Comparison of ENCODE assay signal across 19 mouse cellular contexts in genomic region chr3:65579260-65579921, GRCm38 (mm10). TPM values are rescaled to one million over a fixed set of nuclear protein-coding genes. Genes with fewer than 3 reads are reported as not detected.
DNase-seq lines count a peak whose midpoint lies in the region; ATAC-seq and TF ChIP-seq lines count a peak whose summit lies in the region.
"Had no signal": no experiment of that assay in that cellular context is flagged by ENCODE, and none has a peak within 500 bp of the region (broad histone marks: within the 10 kb centered on the region; RNA-seq: fewer than 3 reads in every experiment).

No protein-coding gene starts in this region.

- H3K27ac ChIP-seq in hindbrain, embryonic 10.5 days = peak overlapping the region; percentile 8; the same call in 1 of the 2 replicates
- H3K27ac ChIP-seq in hindbrain, embryonic 11.5 days (ENCODE audit: low read depth, low read length) = no peak overlapping the region
- H3K27ac ChIP-seq in lung, embryonic 16.5 days (ENCODE audit: low read length) = no peak overlapping the region
- H3K27ac ChIP-seq in liver, postnatal 0 days (ENCODE audit: low read depth) = no peak overlapping the region
- no peak overlapping the region for H3K27ac ChIP-seq in midbrain, embryonic 16.5 days (ENCODE audit: low read length)
- H3K27ac ChIP-seq: embryonic facial prominence, embryonic 12.5 days; forebrain, embryonic 15.5 days; heart, adult 2 months; heart, embryonic 13.5 days; hindbrain, embryonic 13.5 days; hindbrain, postnatal 0 days had no signal

- H3K36me3 ChIP-seq in hindbrain, embryonic 10.5 days = no peaks in the 10 kb centered on the region
- no peaks in the 10 kb centered on the region for H3K36me3 ChIP-seq in hindbrain, embryonic 11.5 days (ENCODE audit: control insufficient read depth, insufficient read depth, low read length)
- no peaks in the 10 kb centered on the region for H3K36me3 ChIP-seq in lung, embryonic 16.5 days (ENCODE audit: control insufficient read depth, insufficient read depth, low read length)
- H3K36me3 ChIP-seq in liver, postnatal 0 days (replicated peaks; ENCODE audit: insufficient read depth, low read length) = no peaks in the 10 kb centered on the region
- no peaks in the 10 kb centered on the region for H3K36me3 ChIP-seq in midbrain, embryonic 16.5 days (ENCODE audit: control insufficient read depth, insufficient read depth, low read length)
- H3K36me3 ChIP-seq: embryonic facial prominence, embryonic 12.5 days; forebrain, embryonic 15.5 days; heart, embryonic 13.5 days; hindbrain, embryonic 13.5 days had no signal

- TF ChIP-seq EP300 in liver, postnatal 0 days (IDR thresholded peaks at IDR 0.05; ENCODE audit: low read depth) = no peak

- ATAC-seq in hindbrain, embryonic 11.5 days (ENCODE audit: low FRiP score) = no peak
- ATAC-seq in lung, embryonic 16.5 days (ENCODE audit: low read depth) = 0 out of 2 replicates have a peak, but pooled peaks have one; percentile 12
- ATAC-seq in liver, postnatal 0 days = peak; percentile 53
- no peak for ATAC-seq in midbrain, embryonic 16.5 days
- ATAC-seq: forebrain, embryonic 15.5 days; hindbrain, postnatal 0 days had no signal

- no peaks in the 10 kb centered on the region for H3K9me3 ChIP-seq in hindbrain, embryonic 10.5 days
- H3K9me3 ChIP-seq in hindbrain, embryonic 11.5 days (ENCODE audit: control insufficient read depth, low read length) = no peaks in the 10 kb centered on the region
- H3K9me3 ChIP-seq in lung, embryonic 16.5 days (ENCODE audit: control insufficient read depth, low read length) = no peaks in the 10 kb centered on the region
- no peaks in the 10 kb centered on the region for H3K9me3 ChIP-seq in liver, postnatal 0 days (ENCODE audit: low read length)
- H3K9me3 ChIP-seq in midbrain, embryonic 16.5 days (replicated peaks; ENCODE audit: control insufficient read depth, low read length, poor library complexity, severe bottlenecking) = no peaks in the 10 kb centered on the region
- H3K9me3 ChIP-seq: embryonic facial prominence, embryonic 12.5 days; forebrain, embryonic 15.5 days; heart, embryonic 13.5 days; hindbrain, embryonic 13.5 days had no signal

- H3K4me3 ChIP-seq in hindbrain, embryonic 10.5 days = no peak overlapping the region
- H3K4me3 ChIP-seq in hindbrain, embryonic 11.5 days (ENCODE audit: low read depth, low read length) = no peak overlapping the region
- no peak overlapping the region for H3K4me3 ChIP-seq in lung, embryonic 16.5 days (ENCODE audit: low read length)
- H3K4me3 ChIP-seq in liver, postnatal 0 days (ENCODE audit: low read depth, low read length) = no peak overlapping the region
- H3K4me3 ChIP-seq in midbrain, embryonic 16.5 days (ENCODE audit: low read depth, low read length) = no peak overlapping the region
- H3K4me3 ChIP-seq: embryonic facial prominence, embryonic 12.5 days; forebrain, embryonic 15.5 days; heart, adult 2 months; heart, embryonic 13.5 days; hindbrain, embryonic 13.5 days had no signal

- WGBS in hindbrain, embryonic 10.5 days = 62% methylated on average over 12 of the region's 12 CpGs
- WGBS in hindbrain, embryonic 11.5 days = 69% methylated on average over 12 of the region's 12 CpGs
- 57% methylated on average over 12 of the region's 12 CpGs for WGBS in lung, embryonic 16.5 days
- 57% methylated on average over 12 of the region's 12 CpGs for WGBS in liver, postnatal 0 days (ENCODE audit: insufficient replicate concordance)
- WGBS in midbrain, embryonic 16.5 days = 81% methylated on average over 12 of the region's 12 CpGs

- peaks cover 10% of the 10 kb centered on the region; the same call in 1 of the 2 replicates for H3K4me1 ChIP-seq in hindbrain, embryonic 10.5 days (replicated peaks)
- no peaks in the 10 kb centered on the region for H3K4me1 ChIP-seq in hindbrain, embryonic 11.5 days (replicated peaks; ENCODE audit: control insufficient read depth, insufficient read depth, low read length)
- no peaks in the 10 kb centered on the region; the same call in 1 of the 2 replicates for H3K4me1 ChIP-seq in lung, embryonic 16.5 days (replicated peaks; ENCODE audit: control insufficient read depth, insufficient read depth, low read length)
- peaks cover 5% of the 10 kb centered on the region; the same call in 1 of the 2 replicates for H3K4me1 ChIP-seq in liver, postnatal 0 days (ENCODE audit: insufficient read depth)
- no peaks in the 10 kb centered on the region for H3K4me1 ChIP-seq in midbrain, embryonic 16.5 days (ENCODE audit: control insufficient read depth, insufficient read depth, low read length)
- H3K4me1 ChIP-seq: embryonic facial prominence, embryonic 12.5 days; forebrain, embryonic 15.5 days; heart, embryonic 13.5 days; hindbrain, embryonic 13.5 days had no signal

- TF ChIP-seq CTCF in liver, postnatal 0 days (IDR thresholded peaks at IDR 0.05; ENCODE audit: low read depth) = no peak

- DNase-seq in hindbrain, embryonic 10.5 days (ENCODE audit: low spot score) = no peak
- DNase-seq in hindbrain, embryonic 11.5 days (ENCODE audit: low spot score) = no peak
- no peak for DNase-seq in lung, postnatal 25 days (ENCODE audit: low spot score)
- DNase-seq in liver, postnatal 0 days = no peak
- peak; percentile 51 for DNase-seq in yolk sac, embryonic 10.5 days (ENCODE audit: low spot score)
- DNase-seq: adrenal gland, adult 8-10 months; adrenal gland, postnatal 36 days; cerebellum, adult 2 months; cerebellum, postnatal 10 days; gastrocnemius, postnatal 36 days; heart, adult 2 months; heart, postnatal 36 days had no signal

- H3K4me2 ChIP-seq in hindbrain, embryonic 11.5 days (replicated peaks; ENCODE audit: low read depth, low read length) = no peak overlapping the region
- no peak overlapping the region for H3K4me2 ChIP-seq in lung, embryonic 16.5 days (ENCODE audit: low read depth, low read length)
- no peak overlapping the region for H3K4me2 ChIP-seq in liver, postnatal 0 days (ENCODE audit: low read depth, low read length)
- H3K4me2 ChIP-seq in midbrain, embryonic 16.5 days (ENCODE audit: low read length) = no peak overlapping the region
- H3K4me2 ChIP-seq: embryonic facial prominence, embryonic 12.5 days; forebrain, embryonic 15.5 days; heart, embryonic 13.5 days; hindbrain, embryonic 13.5 days had no signal

- no peak overlapping the region for H3K9ac ChIP-seq in hindbrain, embryonic 11.5 days (ENCODE audit: low read depth, low read length)
- no peak overlapping the region for H3K9ac ChIP-seq in lung, embryonic 16.5 days (ENCODE audit: low read length)
- no peak overlapping the region for H3K9ac ChIP-seq in liver, postnatal 0 days (replicated peaks)
- no peak overlapping the region for H3K9ac ChIP-seq in midbrain, embryonic 16.5 days (ENCODE audit: low read depth, low read length)
- H3K9ac ChIP-seq: embryonic facial prominence, embryonic 12.5 days; forebrain, embryonic 15.5 days; heart, embryonic 13.5 days; hindbrain, embryonic 13.5 days had no signal

- no peaks in the 10 kb centered on the region for H3K27me3 ChIP-seq in hindbrain, embryonic 10.5 days (ENCODE audit: insufficient read depth, poor library complexity, severe bottlenecking)
- H3K27me3 ChIP-seq in hindbrain, embryonic 11.5 days (ENCODE audit: control insufficient read depth, insufficient read depth, low read length) = no peaks in the 10 kb centered on the region
- no peaks in the 10 kb centered on the region for H3K27me3 ChIP-seq in lung, embryonic 16.5 days (ENCODE audit: control insufficient read depth, insufficient read depth, low read depth, low read length)
- H3K27me3 ChIP-seq in liver, postnatal 0 days (ENCODE audit: insufficient read depth, low read length) = no peaks in the 10 kb centered on the region
- H3K27me3 ChIP-seq in midbrain, embryonic 16.5 days (ENCODE audit: control insufficient read depth, insufficient read depth, low read depth, low read length) = no peaks in the 10 kb centered on the region
- H3K27me3 ChIP-seq: embryonic facial prominence, embryonic 12.5 days; forebrain, embryonic 15.5 days; heart, embryonic 13.5 days; hindbrain, embryonic 13.5 days had no signal

RNA-seq across cellular contexts. Expression of gene Tiparp, which starts 51.2 kb away (rescaled TPM):
- 36.2 and 47.8 TPM in 2 replicates for polyA plus RNA-seq in hindbrain, embryonic 10.5 days (2016; fragmentation: Nextera tagmentation; extraction: Ambion mirVana)
- 41.1 and 41.2 TPM in 2 replicates for polyA plus RNA-seq in hindbrain, embryonic 11.5 days (2014; fragmentation: Nextera tagmentation; extraction: Ambion mirVana)
- polyA plus RNA-seq in lung, embryonic 16.5 days (2015; fragmentation: Nextera tagmentation; extraction: Ambion mirVana) = 42.2 and 42.3 TPM in 2 replicates
- 7.4 and 7.5 TPM in 2 replicates for polyA plus RNA-seq in liver, postnatal 0 days (2015; fragmentation: Nextera tagmentation; extraction: Ambion mirVana)
- 24.3 and 25.5 TPM in 2 replicates for polyA plus RNA-seq in midbrain, embryonic 16.5 days (2015; fragmentation: Nextera tagmentation; extraction: Ambion mirVana)

Comparison
In these comparisons a context has a peak if more than half of its experiments do, and no peak if none do; other contexts are left out.
1. ATAC-seq: peak in lung, embryonic 16.5 days (single experiment) and liver, postnatal 0 days (single experiment); none in hindbrain, embryonic 11.5 days (single experiment) and midbrain, embryonic 16.5 days (single experiment).